Mouse (Mus musculus): Measurements from ENCODE around the gene Kazn. TPM values are rescaled to one million over a fixed set of nuclear protein-coding genes. Genes with fewer than 3 reads are reported as not detected.

Gene Kazn
- polyA plus RNA-seq, 1 experiment, result not detected

DNA sequence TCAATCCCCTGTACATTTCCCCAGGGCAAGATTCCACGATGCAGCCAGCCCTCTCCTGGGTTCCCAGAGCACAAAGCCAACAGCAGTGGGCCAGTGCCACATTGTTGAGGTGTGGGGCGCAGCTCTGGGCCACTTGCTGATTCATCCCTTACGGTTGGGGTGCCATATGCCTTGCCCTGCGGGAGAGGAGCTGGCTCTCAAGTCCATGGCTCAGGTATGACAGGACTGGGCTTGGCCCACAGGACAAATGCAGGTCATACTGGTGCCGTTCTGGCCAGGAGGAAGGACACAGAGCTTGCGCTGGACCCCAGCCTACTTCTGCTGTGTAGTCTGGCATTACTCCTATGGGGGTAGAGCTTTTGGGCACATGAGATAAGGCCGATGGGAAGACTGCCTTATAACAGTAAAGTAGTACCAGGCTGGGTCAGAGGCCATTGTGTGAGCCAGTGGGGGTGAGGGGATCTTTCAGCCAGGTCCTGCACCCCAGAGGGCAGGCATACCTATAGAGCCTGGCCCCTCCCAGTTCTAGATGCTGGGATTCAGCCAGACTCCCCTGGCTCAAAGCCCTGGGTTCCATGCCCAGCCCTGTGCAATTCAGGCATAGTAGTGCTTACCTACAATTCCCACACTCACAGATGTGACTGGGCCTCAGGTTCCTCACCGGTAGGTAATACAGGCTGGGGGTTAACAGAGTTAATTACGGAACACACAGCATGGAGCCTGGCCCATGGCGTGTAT, 102.3 kb downstream of the Kazn start:
- TF ChIP-seq GATA1 (IDR thresholded peaks at IDR 0.05; ENCODE audit: low read length), result no peak

DNA sequence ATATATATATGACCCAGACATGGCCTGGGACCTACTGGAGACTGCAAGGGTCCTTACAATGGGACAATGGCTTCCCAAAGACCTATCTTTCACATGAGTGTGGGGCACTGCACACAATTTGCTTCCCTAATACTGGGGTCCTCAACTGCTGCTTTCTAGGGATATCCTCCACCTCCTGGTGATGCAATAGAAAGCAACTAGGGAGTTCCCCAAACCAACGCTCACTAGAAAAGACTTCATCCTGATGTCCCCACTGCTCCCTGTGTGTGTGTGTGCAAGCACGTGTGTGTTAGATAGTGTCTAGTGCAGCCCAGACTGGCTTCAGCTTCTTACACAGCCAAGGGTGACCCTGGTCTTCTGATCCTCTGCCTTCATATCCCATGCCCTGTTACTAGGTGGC, 103.7 kb downstream of the Kazn start:
- TF ChIP-seq GATA1 (IDR thresholded peaks at IDR 0.05; ENCODE audit: low read length), result no peak

DNA sequence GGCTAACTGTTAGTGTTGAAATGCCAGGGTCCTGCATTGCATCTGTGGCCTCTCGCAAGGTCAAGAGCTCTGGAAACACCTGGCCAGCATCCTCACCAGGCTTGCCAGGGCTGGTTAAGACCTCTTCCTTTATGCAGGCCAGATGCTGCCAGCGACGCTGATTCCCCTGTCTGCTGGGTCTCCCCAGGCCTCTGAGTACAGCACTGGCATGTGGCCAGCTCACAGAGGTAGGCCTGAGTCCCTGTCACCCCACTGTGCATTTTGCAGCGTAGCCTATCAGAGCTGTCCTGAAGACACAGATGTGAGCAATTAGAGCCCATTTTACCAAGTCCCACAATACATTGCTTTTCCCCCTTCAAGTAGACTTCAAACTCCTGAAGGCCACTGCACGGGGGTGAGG, 109.0 kb downstream of the Kazn start:
- TF ChIP-seq GATA1 (IDR thresholded peaks at IDR 0.05; ENCODE audit: low read length), result no peak

DNA sequence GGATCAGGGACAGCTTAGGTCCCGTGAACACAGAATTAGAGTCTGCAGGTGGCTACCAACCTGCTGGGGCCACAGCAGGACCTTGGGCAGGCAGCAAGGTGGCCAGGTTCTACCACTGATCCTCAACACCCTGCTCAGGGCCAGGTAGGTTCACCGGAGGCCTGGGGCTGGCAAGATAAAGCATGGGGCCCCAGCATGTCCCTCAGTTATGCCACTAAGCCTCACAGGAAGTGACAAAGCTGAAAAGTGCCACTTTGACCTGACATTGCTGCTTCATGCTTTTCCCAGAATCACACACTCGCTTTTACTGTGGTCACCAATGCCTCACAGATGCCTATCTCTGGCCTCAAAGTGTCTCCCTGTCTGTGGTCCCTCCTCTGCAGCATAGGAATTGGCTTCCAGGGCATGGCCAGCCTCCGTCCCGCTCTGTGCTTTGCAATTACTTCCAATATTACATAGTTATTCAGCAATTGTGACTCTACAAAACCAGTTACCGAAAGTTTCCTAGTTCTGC, 111.9 kb downstream of the Kazn start:
- no peak for TF ChIP-seq GATA1 (IDR thresholded peaks at IDR 0.05; ENCODE audit: low read length)

DNA sequence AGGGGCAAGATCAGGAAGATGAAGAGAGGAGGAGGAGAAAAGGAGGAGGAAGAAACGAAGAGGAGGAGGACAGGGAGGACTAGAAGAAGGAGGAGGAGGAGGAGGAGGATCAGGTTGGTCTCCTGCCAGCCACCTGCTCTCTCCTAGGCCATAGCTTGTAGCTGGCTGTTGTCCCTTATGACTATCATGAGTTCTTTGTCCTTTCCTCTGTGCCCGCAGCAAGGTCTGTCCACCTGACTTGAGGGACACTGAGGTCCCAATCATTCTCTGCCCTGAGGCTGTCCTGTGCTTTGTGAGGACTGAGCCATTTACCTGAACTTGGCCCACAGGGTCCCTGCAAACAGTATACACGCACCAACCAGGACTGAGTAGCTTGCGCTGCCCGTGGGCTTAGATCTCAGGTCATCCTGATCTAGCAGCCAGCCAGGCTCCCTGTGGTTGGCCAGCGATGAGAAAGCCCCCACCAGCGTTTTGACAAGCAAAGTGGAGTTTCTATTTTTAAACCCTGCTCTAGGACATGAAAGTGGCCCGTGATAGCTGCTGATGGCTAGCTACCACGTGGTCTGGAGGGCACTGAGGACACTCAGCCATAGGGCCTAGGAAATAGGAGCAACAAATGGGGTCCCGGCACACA, 112.4 kb downstream of the Kazn start:
- no peak for TF ChIP-seq GATA1 (IDR thresholded peaks at IDR 0.05; ENCODE audit: low read length)

DNA sequence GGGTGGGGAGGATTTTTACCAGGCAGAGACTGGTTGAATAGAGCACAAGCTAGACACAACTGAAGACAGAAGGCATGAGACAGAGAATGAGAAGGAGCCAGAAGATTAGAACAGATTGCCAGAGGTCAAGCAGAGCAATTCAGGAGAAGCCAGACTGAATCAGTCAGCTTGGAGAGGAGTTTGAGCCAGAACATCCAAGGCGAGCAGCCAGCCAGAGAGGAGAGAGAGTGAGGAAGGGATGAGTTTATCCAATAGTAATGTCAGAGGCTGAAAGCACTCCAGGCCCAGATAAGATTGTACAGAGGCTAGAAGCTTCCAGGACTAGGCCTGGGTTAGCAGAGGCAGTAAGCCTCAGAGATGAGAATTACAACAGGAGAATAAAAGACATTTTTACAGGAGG, 118.0 kb downstream of the Kazn start:
- no peak for TF ChIP-seq GATA1 (IDR thresholded peaks at IDR 0.05; ENCODE audit: low read length)

DNA sequence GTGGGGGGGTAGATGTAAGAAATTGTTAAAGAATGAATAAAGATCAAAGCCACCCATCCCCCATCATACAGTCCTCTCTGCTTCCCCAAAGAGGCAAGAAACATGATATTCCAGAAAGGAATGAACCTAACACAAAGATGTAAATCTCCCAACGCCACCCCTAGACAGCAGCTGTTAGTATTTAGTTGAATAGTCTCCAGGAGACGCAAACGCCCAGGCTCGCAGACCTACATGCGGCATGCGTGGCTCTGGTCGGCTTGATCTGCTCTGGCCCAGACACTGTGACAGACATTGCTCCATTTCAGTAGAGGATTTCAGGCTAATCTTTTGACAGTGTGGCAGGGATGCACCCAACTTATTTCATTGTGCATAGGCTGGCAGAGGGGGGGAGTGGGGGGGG, 120.7 kb downstream of the Kazn start:
- TF ChIP-seq GATA1 (IDR thresholded peaks at IDR 0.05; ENCODE audit: low read length), result no peak

DNA sequence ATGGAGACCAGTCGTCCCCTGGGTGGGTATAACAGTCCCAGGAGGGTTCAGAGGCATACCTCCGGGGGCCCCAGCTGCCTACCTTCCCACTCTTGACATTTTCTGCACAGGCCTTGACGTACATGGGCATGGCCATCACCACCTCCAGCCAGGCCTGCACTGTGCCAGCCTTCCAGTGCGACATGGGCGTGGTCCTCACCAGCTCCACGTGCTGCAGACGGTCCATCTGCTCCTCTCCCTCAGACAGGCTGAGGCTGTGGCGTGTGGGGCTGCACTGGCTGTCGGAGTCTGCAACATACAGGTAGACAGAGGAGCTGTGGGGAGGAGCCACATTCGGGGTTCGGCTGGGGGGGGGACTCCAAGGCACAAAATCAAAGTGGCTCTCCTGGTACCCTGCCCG, 121.2 kb downstream of the Kazn start:
- TF ChIP-seq GATA1 (IDR thresholded peaks at IDR 0.05; ENCODE audit: low read length), result no peak

DNA sequence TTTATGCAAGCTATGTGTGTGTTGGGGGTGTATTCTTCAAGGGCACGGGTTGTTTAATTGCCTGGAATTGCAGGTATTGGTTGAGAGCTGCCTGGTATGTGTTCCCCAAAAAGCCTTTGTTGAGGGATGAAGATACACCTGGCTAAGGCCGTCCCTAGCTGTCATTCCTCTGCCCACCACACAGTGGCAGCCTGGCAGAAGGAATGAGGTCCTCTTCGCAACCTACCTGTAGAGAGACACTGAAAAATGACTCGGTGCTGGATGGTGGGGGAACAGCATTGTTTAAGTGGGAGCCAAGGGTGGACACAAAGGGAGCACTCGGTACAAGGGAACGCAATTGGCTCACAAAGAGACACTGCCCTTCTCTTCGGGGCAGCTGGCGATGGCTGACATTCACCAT, 125.9 kb downstream of the Kazn start:
- TF ChIP-seq GATA1 (IDR thresholded peaks at IDR 0.05; ENCODE audit: low read length), result no peak

DNA sequence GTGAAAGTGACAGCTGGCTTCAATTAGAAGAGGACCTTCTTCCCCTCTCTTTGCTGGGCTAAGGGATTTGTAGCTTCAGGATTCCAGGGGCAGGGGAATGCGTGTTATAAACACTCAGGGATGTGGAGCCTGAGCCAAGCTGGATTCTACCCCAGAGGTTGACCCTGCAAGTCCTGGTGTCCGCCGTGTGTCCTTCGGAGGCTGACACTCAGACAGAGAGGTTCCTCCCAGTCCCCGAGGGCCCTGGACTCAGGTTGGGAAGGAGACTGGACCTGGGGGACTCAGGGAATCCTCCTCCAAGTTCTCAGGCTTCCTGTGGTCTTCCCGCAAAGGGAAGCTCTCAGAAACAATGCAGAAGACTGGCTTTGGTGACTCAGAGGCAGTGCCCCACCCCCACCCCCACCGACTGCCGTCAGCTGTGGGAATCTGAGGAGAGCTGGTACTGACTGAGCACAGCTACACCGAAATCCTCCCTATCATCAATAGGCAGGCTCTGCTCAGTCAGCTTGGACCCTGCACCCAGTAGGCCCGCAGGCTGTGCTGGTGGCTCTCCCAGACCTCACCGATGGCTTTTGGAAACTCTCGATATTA, 136.0 kb downstream of the Kazn start:
- no peak for TF ChIP-seq GATA1 (IDR thresholded peaks at IDR 0.05; ENCODE audit: low read length)

DNA sequence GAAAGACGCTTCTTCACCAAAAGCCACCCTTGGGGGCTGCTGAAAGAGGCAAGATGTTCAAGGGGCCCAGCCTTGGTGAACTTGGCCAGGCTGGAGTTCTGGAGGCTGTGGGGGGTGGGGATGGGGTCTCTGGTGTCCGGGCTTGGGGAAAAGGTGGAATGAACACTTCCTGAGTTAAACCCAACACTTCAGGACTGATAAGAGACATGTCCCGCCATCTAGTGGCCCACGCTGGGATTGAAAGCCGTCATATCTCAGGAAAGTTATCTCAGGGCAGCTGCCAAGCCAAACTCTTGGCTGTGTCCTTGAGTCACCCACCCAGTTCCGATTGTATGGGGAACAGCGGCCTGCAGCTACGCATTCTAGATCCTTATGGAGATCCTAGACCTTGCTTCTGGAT, 140.9 kb downstream of the Kazn start:
- no peak for TF ChIP-seq GATA1 (IDR thresholded peaks at IDR 0.05; ENCODE audit: low read length)

DNA sequence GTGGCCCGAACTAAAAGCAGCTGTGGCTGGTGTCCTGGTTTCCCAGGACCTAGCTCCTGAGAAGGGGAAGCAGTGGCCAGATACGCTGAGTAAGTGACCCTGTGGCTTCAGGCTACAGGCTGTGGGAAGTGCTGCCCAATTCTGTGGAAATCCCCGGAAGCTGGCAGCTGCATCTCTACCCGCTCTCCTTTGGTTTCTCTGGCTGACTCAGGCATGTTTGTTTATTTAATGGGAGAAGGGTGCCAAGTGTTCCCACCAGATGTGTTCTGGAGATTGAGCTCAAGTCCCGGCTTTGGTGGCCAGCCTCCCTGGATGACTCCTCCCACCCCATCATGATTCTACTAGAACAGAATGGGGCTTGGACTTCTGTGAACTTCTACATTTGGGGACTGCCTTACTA, 141.3 kb downstream of the Kazn start:
- TF ChIP-seq GATA1 (IDR thresholded peaks at IDR 0.05; ENCODE audit: low read length), result no peak

DNA sequence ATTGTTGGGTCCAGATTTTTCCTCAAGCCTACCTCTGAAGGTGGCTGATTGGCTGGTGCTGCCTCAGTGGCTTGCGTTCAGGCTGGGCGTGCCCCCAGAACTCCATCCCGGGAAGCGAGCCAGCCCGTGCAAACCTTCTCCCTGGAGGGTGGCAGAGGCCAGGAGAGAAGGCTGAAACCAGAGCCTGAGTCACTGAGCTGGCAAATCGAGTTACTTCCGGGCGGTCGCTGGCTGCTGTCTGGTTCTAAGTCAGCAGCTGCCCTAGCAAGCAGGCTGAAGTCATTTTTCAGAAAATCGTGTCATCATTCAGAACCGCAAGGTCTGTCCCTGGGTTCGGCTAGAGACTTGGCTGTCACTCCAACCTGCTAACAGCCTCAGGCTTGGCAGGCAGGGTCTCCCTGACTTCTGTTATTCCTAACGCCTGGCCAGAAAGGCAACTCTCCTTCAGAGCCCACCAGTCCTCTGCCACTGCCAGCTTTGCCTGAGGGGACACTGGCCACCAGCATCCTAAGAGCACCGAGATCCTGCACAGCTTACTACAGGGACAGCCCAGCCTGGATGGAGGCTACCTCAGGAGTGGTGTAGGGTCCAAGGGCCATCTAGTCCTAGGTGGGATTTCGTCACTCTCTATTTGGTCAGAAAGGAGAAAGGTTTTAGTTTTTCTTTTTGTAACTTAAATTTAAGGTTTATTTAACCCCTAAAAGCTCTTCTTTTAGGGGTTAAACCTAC, 143.5 kb downstream of the Kazn start:
- TF ChIP-seq GATA1 (IDR thresholded peaks at IDR 0.05; ENCODE audit: low read length), result no peak

DNA sequence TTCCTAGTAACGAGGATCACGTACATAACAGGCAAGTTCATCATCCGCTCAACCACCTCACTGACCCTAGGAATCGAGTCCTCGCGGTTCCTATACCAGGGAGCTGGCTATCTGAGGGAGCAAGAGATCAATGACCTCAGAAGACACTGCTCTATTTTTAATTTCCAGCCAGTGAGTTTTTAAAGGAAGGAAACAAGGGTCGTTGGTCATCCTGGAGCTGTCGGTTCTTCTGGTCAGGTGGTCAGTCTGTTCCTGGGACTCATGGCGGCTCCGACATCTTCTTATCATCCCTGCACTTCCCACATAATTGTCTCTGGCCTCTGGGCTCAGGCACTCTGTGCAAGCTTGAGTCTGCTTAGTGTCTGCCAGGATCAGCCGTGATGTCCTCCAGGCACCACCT, 144.8 kb downstream of the Kazn start:
- no peak for TF ChIP-seq GATA1 (IDR thresholded peaks at IDR 0.05; ENCODE audit: low read length)

DNA sequence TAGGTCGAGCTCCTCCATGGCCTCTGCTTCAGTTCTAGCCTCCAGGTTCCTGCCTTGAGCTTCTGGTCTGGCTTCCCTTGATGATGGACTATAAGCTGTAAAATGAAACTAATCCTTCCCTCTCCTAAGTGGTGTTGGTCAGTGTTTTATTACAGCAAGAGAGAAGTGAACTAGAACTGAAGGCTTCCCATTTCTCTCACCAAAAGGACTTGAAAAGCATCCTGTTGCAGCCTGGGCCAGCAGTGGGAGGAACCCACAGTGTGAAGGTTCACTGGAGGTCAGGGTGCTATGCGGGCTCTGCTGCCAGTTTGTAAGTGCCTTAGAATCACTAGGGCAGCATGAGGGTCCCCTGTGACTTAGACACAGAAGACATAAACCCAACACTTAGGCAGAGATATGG, 148.1 kb downstream of the Kazn start:
- no peak for TF ChIP-seq GATA1 (IDR thresholded peaks at IDR 0.05; ENCODE audit: low read length)

DNA sequence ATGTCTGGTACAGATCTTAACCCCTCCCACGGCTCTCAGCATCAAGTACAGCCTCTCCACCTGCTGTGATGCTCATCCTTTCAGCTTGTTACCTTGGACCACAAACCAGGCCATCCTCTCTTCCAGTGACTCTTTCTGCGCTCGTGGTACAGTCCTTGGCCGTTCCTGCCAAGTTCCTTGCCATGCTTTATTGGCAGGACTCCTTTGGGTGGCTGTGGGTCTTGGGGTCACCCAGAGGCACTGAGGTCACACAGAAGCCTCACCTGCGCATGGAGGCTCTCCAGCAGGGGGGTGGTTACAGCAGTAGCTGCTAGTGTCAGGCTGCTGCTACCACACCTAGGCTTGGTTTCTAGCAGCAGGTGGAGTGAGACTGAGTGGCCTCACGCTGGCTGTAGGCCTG, 149.2 kb downstream of the Kazn start:
- TF ChIP-seq GATA1 (IDR thresholded peaks at IDR 0.05; ENCODE audit: low read length), result no peak
